In genomic region chr13:62866817-62867216, GRCm38 (mm10) we compare ENCODE assay signal across 13 mouse cellular contexts. TPM values are rescaled to one million over a fixed set of nuclear protein-coding genes. Genes with fewer than 3 reads are reported as not detected.
DNase-seq lines count a peak whose midpoint lies in the region; ATAC-seq lines count a peak whose summit lies in the region.
"Had no signal": no experiment of that assay in that cellular context is flagged by ENCODE, and none has a peak within 500 bp of the region (broad histone marks: within the 10 kb centered on the region; RNA-seq: fewer than 3 reads in every experiment).

No protein-coding gene starts in this region.

- H3K36me3 ChIP-seq in forebrain, embryonic 15.5 days, result no peaks in the 10 kb centered on the region
- H3K36me3 ChIP-seq in forebrain, embryonic 11.5 days (ENCODE audit: control insufficient read depth, insufficient read depth, low read length), result no peaks in the 10 kb centered on the region
- no peaks in the 10 kb centered on the region for H3K36me3 ChIP-seq in hindbrain, embryonic 13.5 days
- no peaks in the 10 kb centered on the region for H3K36me3 ChIP-seq in neural tube, embryonic 14.5 days (ENCODE audit: control insufficient read depth, insufficient read depth, low read length)
- H3K36me3 ChIP-seq in heart, embryonic 10.5 days, result no peaks in the 10 kb centered on the region

- DNase-seq in forebrain, embryonic 11.5 days (ENCODE audit: low spot score), result no peak
- peak; percentile 9 to 32 for DNase-seq in lung, postnatal 4 days
- no peak for DNase-seq in lung, postnatal 14 days
- DNase-seq in heart, embryonic 10.5 days (ENCODE audit: low spot score), result no peak

- WGBS in forebrain, embryonic 15.5 days, result 46% methylated on average over 4 of the region's 4 CpGs
- whole genome bisulfite sequencing in forebrain, embryonic 11.5 days, result 86% methylated on average over 4 of the region's 4 CpGs
- WGBS in hindbrain, embryonic 13.5 days, result 58% methylated on average over 4 of the region's 4 CpGs
- 51% methylated on average over 4 of the region's 4 CpGs for WGBS in neural tube, embryonic 14.5 days
- 64% methylated on average over 4 of the region's 4 CpGs for WGBS in heart, embryonic 10.5 days

- H3K4me2 ChIP-seq in forebrain, embryonic 15.5 days (replicated peaks), result no peak overlapping the region
- H3K4me2 ChIP-seq in forebrain, embryonic 11.5 days (ENCODE audit: low read depth, low read length, severe bottlenecking), result no peak overlapping the region
- H3K4me2 ChIP-seq in hindbrain, embryonic 13.5 days, result no peak overlapping the region
- no peak overlapping the region for H3K4me2 ChIP-seq in neural tube, embryonic 14.5 days (ENCODE audit: low read depth, low read length)

- no peaks in the 10 kb centered on the region for H3K9me3 ChIP-seq in forebrain, embryonic 15.5 days
- no peaks in the 10 kb centered on the region for H3K9me3 ChIP-seq in forebrain, embryonic 11.5 days (ENCODE audit: control insufficient read depth, low read length)
- H3K9me3 ChIP-seq in hindbrain, embryonic 13.5 days, result no peaks in the 10 kb centered on the region
- no peaks in the 10 kb centered on the region for H3K9me3 ChIP-seq in neural tube, embryonic 14.5 days (ENCODE audit: control insufficient read depth, low read length)
- H3K9me3 ChIP-seq in heart, embryonic 10.5 days, result no peaks in the 10 kb centered on the region; the same call in 1 of the 2 replicates

- H3K4me1 ChIP-seq in forebrain, embryonic 15.5 days, result 0 out of 2 replicates have a peak, but pooled peaks cover 4% of the 10 kb centered on the region
- no peaks in the 10 kb centered on the region for H3K4me1 ChIP-seq in forebrain, embryonic 11.5 days (replicated peaks; ENCODE audit: control insufficient read depth, insufficient read depth, low read length)
- peaks cover 18% of the 10 kb centered on the region; the same call in 1 of the 2 replicates for H3K4me1 ChIP-seq in hindbrain, embryonic 13.5 days (replicated peaks)
- H3K4me1 ChIP-seq in neural tube, embryonic 14.5 days (ENCODE audit: control insufficient read depth, insufficient read depth, low read length), result no peaks in the 10 kb centered on the region
- 0 out of 2 replicates have a peak, but pooled peaks cover 3% of the 10 kb centered on the region for H3K4me1 ChIP-seq in heart, embryonic 10.5 days

- H3K4me3 ChIP-seq in forebrain, embryonic 15.5 days, result no peak overlapping the region
- no peak overlapping the region for H3K4me3 ChIP-seq in forebrain, embryonic 11.5 days (ENCODE audit: low read depth, low read length)
- no peak overlapping the region for H3K4me3 ChIP-seq in hindbrain, embryonic 13.5 days
- H3K4me3 ChIP-seq in neural tube, embryonic 14.5 days (ENCODE audit: low read depth, low read length), result no peak overlapping the region
- H3K4me3 ChIP-seq in heart, embryonic 10.5 days, result no peak overlapping the region

- no peaks in the 10 kb centered on the region for H3K27me3 ChIP-seq in forebrain, embryonic 15.5 days
- H3K27me3 ChIP-seq in forebrain, embryonic 11.5 days (ENCODE audit: control insufficient read depth, insufficient read depth, low read length), result no peaks in the 10 kb centered on the region
- H3K27me3 ChIP-seq in hindbrain, embryonic 13.5 days, result no peaks in the 10 kb centered on the region
- H3K27me3 ChIP-seq in neural tube, embryonic 14.5 days (ENCODE audit: control insufficient read depth, insufficient read depth, low read length), result no peaks in the 10 kb centered on the region
- H3K27me3 ChIP-seq in heart, embryonic 10.5 days (ENCODE audit: insufficient read depth, poor library complexity, severe bottlenecking), result no peaks in the 10 kb centered on the region

- no peak overlapping the region for H3K9ac ChIP-seq in forebrain, embryonic 15.5 days (replicated peaks)
- H3K9ac ChIP-seq in forebrain, embryonic 11.5 days (ENCODE audit: low read length), result no peak overlapping the region
- no peak overlapping the region for H3K9ac ChIP-seq in hindbrain, embryonic 13.5 days
- no peak overlapping the region for H3K9ac ChIP-seq in neural tube, embryonic 14.5 days (replicated peaks; ENCODE audit: low read depth, low read length)
- H3K9ac ChIP-seq: liver, embryonic 14.5 days had no signal

- no peak overlapping the region for H3K27ac ChIP-seq in forebrain, embryonic 15.5 days (replicated peaks)
- H3K27ac ChIP-seq in forebrain, embryonic 11.5 days (ENCODE audit: low read depth, low read length), result no peak overlapping the region
- H3K27ac ChIP-seq in hindbrain, embryonic 13.5 days, result peak overlapping the region; percentile 44
- peak overlapping the region; percentile 22; the same call in 1 of the 2 replicates for H3K27ac ChIP-seq in neural tube, embryonic 14.5 days (ENCODE audit: low read depth, low read length)
- H3K27ac ChIP-seq in heart, embryonic 10.5 days, result no peak overlapping the region
- H3K27ac ChIP-seq: liver, embryonic 14.5 days had no signal

- ATAC-seq in forebrain, embryonic 15.5 days (replicated peaks), result peak; percentile 35
- ATAC-seq in forebrain, embryonic 11.5 days (replicated peaks; ENCODE audit: low FRiP score), result no peak
- peak; percentile 67 for ATAC-seq in hindbrain, embryonic 13.5 days (ENCODE audit: low FRiP score)
- ATAC-seq in neural tube, embryonic 14.5 days (ENCODE audit: low read depth), result peak; percentile 63
- ATAC-seq in erythroid progenitor cell, adult 5-6 weeks (replicated peaks; ENCODE audit: low FRiP score, poor library complexity, severe bottlenecking), result no peak

RNA-seq across cellular contexts. Expression of gene Fbp2, which starts 8.6 kb away (rescaled TPM):
- polyA plus RNA-seq in forebrain, embryonic 15.5 days (2015; fragmentation: Nextera tagmentation; extraction: Ambion mirVana), result 0.18 and 0.37 TPM in 2 replicates
- polyA plus RNA-seq in forebrain, embryonic 11.5 days (2014; fragmentation: Nextera tagmentation; extraction: Ambion mirVana), result not detected in 2 replicates
- polyA plus RNA-seq in hindbrain, embryonic 13.5 days (2015; fragmentation: Nextera tagmentation; extraction: Ambion mirVana), result 0.14 and 0.93 TPM in 2 replicates
- polyA plus RNA-seq in neural tube, embryonic 14.5 days (2014; fragmentation: Nextera tagmentation; extraction: Ambion mirVana), result 0.19 and 0.55 TPM in 2 replicates
- polyA plus RNA-seq in heart, embryonic 10.5 days (2016; fragmentation: Nextera tagmentation; extraction: Ambion mirVana), result 0.31 and 0.41 TPM in 2 replicates
- total RNA-seq in erythroid progenitor cell, adult 5-6 weeks (2015; ENCODE audit: low replicate concordance), result not detected in 2 replicates
- not detected in 2 replicates for total RNA-seq in erythroid progenitor cell, adult 5-6 weeks (2017; ENCODE audit: low replicate concordance)
- total RNA-seq: layer of hippocampus, postnatal 25 days; monocyte, adult 5-6 weeks had no signal
- polyA plus RNA-seq: C2C12; spleen, adult 2 months had no signal

RNA-seq across cellular contexts. Expression of gene Fbp1, which starts 21.3 kb away (rescaled TPM):
- 0.37 TPM in 1 of 2 replicates, not detected in the other for polyA plus RNA-seq in forebrain, embryonic 15.5 days (2015; fragmentation: Nextera tagmentation; extraction: Ambion mirVana)
- not detected in 2 replicates for polyA plus RNA-seq in forebrain, embryonic 11.5 days (2014; fragmentation: Nextera tagmentation; extraction: Ambion mirVana)
- 0.35 and 0.70 TPM in 2 replicates for polyA plus RNA-seq in hindbrain, embryonic 13.5 days (2015; fragmentation: Nextera tagmentation; extraction: Ambion mirVana)
- polyA plus RNA-seq in neural tube, embryonic 14.5 days (2014; fragmentation: Nextera tagmentation; extraction: Ambion mirVana), result 0.27 and 0.68 TPM in 2 replicates
- polyA plus RNA-seq in heart, embryonic 10.5 days (2016; fragmentation: Nextera tagmentation; extraction: Ambion mirVana), result 0.25 TPM in 1 of 2 replicates, not detected in the other
- total RNA-seq in erythroid progenitor cell, adult 5-6 weeks (2015; ENCODE audit: low replicate concordance), result 1.4 and 5.9 TPM in 2 replicates
- total RNA-seq in erythroid progenitor cell, adult 5-6 weeks (2017; ENCODE audit: low replicate concordance), result 4.0 TPM in 1 of 2 replicates, not detected in the other
- polyA plus RNA-seq: C2C12 had no signal

Comparison
In these comparisons a context has a peak if more than half of its experiments do, and no peak if none do; other contexts are left out.
1. ATAC-seq: peak in forebrain, embryonic 15.5 days (single experiment), hindbrain, embryonic 13.5 days (single experiment) and neural tube, embryonic 14.5 days (single experiment); none in forebrain, embryonic 11.5 days (single experiment) and erythroid progenitor cell, adult 5-6 weeks (single experiment).
2. DNase-seq: peak in lung, postnatal 4 days (2 of 2); none in forebrain, embryonic 11.5 days (single experiment), lung, postnatal 14 days (single experiment) and heart, embryonic 10.5 days (single experiment).
3. H3K27ac ChIP-seq: peak in hindbrain, embryonic 13.5 days (single experiment) and neural tube, embryonic 14.5 days (single experiment); none in forebrain, embryonic 15.5 days (single experiment), forebrain, embryonic 11.5 days (single experiment) and heart, embryonic 10.5 days (single experiment).